Mouse (Mus musculus) heart, adult 8-10 months (tissue): ENCODE results near the gene Gnl1. TPM values are rescaled to one million over a fixed set of nuclear protein-coding genes. Genes with fewer than 3 reads are reported as not detected.
"Not testable (repeated sequence)": the region's sequence is repeated elsewhere in the genome, so short reads cannot be mapped to it uniquely, and the experiment has no call there.

Source experiments
- DNase-seq: peaks from one replicate; pipeline ENCODE4 v3.0.0; 2022; ENCODE audit warnings: low spot score
- total RNA-seq, 4 experiments: library from RNA; stranded (reverse); gene quantifications; 2 replicates each; pipeline ENCODE4 v1.2.4; 2022

Gnl1 gene
- total RNA-seq, 4 experiments from 2014 or later = 32.1 to 41.0 (median 35.1) TPM

DNA sequence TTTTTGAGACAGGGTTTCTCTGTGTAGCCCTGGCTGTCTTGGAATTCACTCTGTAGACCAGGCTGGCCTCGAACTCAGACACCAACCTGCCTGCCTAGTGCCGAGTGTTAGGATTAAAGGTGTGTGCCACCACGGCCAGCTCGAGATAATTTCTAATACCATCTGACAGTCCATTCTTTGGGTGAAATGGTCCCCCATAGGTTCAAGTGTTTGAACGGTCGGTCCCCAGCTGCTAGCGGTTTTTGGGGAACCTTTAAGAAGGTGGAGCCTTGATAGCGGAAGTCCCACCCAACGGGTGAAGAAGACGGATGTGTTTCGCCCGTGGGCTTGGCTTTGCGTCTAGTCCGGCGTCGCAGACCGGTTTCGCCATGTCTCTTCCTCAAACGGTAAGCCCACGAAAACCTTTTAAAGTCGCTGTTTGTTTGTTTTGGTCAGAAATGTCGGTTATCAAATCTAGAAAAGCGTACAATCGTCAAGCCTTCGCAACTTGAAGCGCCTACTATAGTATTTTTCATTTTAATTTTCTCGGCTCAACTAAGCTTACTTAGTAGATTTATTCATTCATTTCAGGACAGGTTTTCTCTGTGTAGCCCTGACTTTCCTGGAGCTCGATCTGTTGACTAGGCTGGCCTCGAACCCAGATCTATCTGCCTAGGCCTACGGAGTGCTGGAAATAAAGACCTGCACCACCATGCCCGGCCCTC, 14.7 kb downstream of the Gnl1 start:
- DNase-seq = peak; percentile 91

DNA sequence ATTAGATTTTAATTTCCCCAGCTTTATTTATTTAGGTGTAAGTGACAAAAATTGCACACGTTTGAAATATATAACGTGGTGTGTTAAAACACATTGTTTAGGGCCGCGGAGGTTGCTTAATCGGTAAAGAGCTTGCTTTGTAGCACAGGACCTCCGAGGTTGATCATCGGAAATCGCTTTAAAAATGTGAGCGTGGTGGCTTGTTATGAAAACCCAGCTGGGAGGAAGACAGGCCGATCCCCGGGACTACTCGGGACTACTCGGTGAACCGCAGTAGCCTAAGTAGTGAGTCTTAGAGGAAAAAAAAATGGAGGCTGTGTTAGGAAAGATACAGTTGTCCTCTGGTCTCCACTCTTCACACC, 15.2 kb downstream of the Gnl1 start:
- no peak for DNase-seq

- DNase-seq = peak; percentile 99
Measured at GRCm38 (mm10) chr17:35996949-35997348, 17.3 kb downstream of the Gnl1 start.

- no peak for DNase-seq
Measured at GRCm38 (mm10) chr17:35997713-35998510, 18.3 kb downstream of the Gnl1 start.

DNA sequence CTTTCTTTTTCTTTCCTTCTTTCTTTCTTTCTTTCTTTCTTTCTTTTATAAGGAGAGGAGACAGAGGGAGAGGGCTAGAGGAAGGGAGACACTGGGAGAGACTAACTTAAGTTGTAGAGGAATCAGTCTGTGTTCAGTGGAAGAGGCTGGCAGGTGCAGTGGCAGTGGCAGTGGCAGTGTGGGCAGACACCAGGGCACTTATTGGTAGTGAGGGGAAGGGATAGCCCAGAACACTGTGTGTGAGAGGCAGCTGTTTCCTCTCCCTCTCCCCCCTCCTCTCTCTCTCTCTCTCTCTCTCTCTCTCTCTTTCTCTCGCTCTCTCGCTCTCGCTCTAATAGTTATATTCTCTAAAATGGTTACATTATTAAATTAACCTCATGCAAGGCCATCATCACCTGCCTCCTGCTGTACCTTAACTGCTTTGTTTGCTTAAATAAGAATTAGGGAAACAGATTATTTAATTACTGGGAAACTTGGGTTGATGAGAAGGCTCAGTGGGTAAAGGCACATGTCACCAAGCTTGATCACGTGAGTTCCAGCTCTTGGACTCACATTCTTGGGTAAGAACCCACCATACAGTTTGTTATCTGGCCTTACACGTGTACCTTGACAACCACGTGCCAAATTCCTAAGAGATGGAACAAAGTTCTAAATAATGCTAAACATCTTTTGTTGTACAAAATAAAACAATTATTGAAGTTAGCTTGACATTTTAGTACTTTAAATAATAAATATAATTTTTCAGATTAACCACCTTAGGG, 19.1 kb downstream of the Gnl1 start:
- no peak for DNase-seq

DNA sequence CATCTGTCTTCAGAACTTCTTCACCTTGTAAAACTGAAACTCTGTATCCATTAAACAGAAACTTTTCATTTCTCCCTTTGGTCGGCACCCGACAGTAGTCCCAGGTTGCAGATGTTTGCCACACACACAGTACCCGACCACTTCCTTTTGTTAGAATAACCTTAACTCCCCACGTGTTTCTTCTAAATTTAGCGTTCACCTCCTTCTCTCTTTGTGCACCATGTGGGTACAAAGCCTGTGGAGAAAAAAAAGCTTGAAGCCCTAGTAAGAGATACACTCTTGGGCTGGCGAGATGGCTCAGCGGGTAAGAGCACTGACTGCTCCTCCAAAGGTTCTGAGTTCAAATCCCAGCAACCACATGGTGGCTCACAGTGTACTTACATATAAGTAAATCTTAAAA, 19.7 kb downstream of the Gnl1 start:
- DNase-seq = no peak

DNA sequence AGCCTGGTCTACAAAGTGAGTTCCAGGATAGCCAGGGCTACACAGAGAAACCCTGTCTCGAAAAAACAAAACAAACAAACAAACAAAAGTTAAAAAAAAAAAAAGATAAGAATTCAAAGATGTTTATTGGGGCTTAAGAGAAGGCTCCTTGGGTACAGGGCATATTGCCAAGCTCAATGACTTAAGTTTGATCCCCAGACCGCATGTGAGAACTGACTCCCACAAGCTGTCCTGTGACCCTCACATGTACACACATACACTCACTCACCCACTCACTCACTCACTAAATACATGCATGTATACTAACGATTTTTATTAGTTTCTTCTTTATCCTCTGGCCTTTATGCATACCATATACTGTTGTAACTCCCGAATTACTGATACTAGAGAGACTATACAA, 20.7 kb downstream of the Gnl1 start:
- no peak for DNase-seq

GRCm38 (mm10) chr17:36001121-36001897, 21.7 kb downstream of the Gnl1 start:
- no peak for DNase-seq

DNA sequence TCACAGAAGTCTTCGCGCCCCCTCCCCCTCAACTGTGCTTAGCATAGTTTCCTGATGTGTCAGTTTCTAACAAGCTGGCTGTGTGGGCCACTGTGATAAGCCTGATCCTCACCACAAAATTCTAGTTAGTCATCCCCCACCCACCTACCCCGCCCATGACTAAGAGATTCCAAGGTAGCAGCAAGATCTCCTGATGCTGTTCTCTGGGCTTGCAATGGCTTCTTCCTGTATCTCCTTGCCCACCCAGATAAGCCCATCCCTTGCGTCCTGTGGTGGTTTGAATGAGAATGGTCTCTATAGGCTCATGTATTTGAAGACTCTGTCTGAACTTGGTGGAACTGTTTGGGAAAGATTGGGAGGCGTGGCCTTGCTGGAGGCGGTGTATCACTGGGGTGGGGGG, 22.3 kb downstream of the Gnl1 start:
- no peak for DNase-seq

DNA sequence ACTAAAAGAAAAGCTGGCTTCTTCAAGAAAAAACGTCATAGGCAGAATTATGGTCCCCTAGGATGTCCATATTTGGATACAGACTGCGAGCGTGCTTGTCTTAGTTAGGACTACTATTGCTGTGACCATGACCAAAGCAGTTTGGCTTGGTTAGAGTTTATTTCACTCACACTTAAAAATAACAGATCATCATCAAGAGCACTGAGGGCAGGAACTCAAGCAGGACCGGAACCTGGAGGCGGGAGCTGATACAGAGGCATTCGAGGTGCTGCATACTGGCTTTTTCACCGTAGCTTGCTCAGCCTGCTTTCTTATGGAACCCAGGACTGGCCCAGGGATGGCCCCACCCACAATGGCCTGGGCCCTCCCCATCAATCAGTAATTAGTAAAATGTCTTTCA, 23.7 kb downstream of the Gnl1 start:
- no peak for DNase-seq

- DNase-seq = not testable (repeated sequence)
Measured at GRCm38 (mm10) chr17:36004409-36004808, 24.8 kb downstream of the Gnl1 start.

GRCm38 (mm10) chr17:36014977-36015376, 35.3 kb downstream of the Gnl1 start:
- DNase-seq = no peak

GRCm38 (mm10) chr17:36017046-36017445, 37.4 kb downstream of the Gnl1 start:
- no peak for DNase-seq

DNA sequence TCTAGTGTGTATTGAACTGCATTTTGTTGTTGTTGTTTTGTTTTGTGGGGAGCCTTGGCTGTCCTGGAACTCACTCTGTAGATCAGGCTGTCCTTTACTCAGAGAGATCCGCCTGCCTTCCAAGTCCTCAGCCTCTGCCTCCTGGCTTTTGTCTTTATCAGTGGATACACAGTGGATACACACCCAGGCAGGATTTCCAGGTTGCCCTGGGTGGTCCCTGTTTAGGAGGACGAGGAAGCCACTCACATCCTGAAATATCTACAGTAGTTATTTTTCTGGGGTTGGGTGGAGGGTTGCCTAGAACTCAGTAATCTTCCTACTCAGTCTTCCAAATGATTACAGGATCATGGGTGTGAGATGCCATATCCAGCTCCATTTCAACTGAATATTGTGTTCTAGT, 39.3 kb downstream of the Gnl1 start:
- DNase-seq = peak; percentile 78

DNA sequence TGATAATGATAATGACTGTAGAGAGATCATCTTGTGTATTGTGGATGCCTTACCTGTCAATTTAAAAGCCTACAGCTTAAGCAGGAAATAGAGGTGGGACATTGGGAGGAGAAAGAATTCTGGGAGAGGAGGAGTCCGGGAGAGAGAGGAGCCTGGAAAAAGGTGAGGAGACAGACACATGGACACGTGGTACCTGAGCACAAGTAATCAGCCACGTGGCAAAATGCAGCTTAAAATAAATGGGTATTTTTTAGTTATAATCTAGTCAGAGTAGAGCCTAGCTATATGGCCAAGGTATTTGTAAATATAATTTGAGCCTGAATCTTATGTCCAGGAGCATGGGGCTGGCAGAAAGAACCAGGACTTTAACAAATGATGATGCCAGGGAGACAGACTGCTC, 39.9 kb downstream of the Gnl1 start:
- DNase-seq = no peak

- DNase-seq = peak; percentile 87
Measured at GRCm38 (mm10) chr17:36020191-36021073, 40.8 kb downstream of the Gnl1 start, which contains the start of gene H2-T24. H2-T24 (minus strand) TSS chr17:36020560.

- DNase-seq = no peak
Measured at GRCm38 (mm10) chr17:36021309-36021708, 41.7 kb downstream of the Gnl1 start.

DNA sequence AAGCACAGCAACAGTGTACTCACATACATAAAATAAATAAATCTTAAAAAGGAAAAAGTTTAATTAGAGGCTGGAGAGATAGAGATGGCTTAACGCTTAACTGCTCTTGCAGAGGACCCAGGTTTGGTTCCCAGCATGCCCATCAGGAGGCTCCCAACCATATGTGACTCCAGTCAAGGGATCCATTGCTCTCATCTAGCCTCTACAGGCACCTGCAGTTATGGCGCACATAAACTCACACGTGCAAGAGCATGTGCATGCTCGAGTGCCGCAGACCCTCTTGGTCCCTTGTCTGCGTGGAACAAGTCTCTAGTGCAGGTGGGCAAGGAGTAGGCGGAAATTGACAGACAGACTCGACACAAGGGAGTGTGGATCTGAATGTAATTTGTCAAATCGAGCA, 42.4 kb downstream of the Gnl1 start:
- no peak for DNase-seq

DNA sequence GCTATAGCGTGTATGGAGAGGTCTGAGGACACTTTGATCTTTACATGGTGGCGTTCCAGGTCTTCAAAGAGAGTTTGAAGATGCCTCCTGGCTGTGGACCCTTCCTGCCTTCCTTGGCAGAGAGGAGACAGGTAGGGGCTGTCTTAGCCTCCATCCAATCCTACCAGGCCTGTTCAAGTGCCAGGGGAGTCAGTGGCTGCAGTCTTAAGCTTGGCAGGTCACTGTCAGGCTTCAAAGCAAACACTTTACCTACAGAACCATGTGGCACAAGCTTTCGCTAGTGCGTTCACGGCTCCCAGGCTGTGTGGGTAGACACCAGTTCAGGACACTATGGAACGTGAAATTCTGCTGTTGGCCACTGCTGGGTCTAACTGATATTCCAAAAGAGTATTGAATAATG, 43.3 kb downstream of the Gnl1 start:
- no peak for DNase-seq
